Mouse (Mus musculus): ENCODE measurements at regions not wholly inside any gene's neighbourhood (a gene's known extent, or its start where the extent isn't known, plus 50 kb on each side); places are given as distances from the start of the nearest gene placed in this dataset.
"Not testable (repeated sequence)": the region's sequence is repeated elsewhere in the genome, so short reads cannot be mapped to it uniquely, and the experiment has no call there.

GRCm38 (mm10) chr3:20730481-20730880, 363.5 kb upstream of the Agtr1b start:
- ATAC-seq, result no peak
- H3K27ac ChIP-seq (ENCODE audit: low read length), result no peak overlapping the region
- H3K4me2 ChIP-seq (ENCODE audit: low read length), result no peak overlapping the region
- H3K9ac ChIP-seq (ENCODE audit: low read depth, low read length), result no peak overlapping the region
- no peak overlapping the region for H3K4me3 ChIP-seq (ENCODE audit: low read depth, low read length)
- H3K9me3 ChIP-seq (replicated peaks; ENCODE audit: control insufficient read depth, low read length, poor library complexity, severe bottlenecking), result no peaks in the 10 kb centered on the region
- H3K27me3 ChIP-seq (ENCODE audit: control insufficient read depth, insufficient read depth, low read depth, low read length), result no peaks in the 10 kb centered on the region
- no peaks in the 10 kb centered on the region for H3K4me1 ChIP-seq (ENCODE audit: control insufficient read depth, insufficient read depth, low read length)
- H3K36me3 ChIP-seq (ENCODE audit: control insufficient read depth, insufficient read depth, low read length), result no peaks in the 10 kb centered on the region

DNA sequence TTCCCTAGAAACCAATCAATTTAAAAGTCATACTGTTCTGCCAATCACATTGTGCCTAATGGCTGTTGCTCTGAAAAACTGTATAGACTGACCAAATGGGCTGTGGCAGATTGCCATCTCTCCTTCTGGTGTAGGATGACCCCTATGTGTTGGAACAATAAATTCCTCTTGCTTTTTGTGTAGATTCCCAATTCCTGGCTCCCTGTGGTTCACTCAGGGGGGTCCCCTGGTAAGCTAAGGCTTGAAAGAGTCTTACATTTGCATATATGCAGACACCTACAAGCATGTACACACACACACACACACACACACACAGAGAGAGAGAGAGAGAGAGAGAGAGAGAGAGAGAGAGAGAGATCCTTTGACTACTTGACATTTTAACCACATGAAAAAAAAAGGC, 362.8 kb upstream of the Agtr1b start:
- not testable (repeated sequence) for H3K9me3 ChIP-seq (replicated peaks; ENCODE audit: control insufficient read depth, low read length, poor library complexity, severe bottlenecking); H3K4me2 ChIP-seq (ENCODE audit: low read length); H3K27me3 ChIP-seq (ENCODE audit: control insufficient read depth, insufficient read depth, low read depth, low read length); H3K36me3 ChIP-seq (ENCODE audit: control insufficient read depth, insufficient read depth, low read length); H3K4me3 ChIP-seq (ENCODE audit: low read depth, low read length); H3K9ac ChIP-seq (ENCODE audit: low read depth, low read length); H3K4me1 ChIP-seq (ENCODE audit: control insufficient read depth, insufficient read depth, low read length); H3K27ac ChIP-seq (ENCODE audit: low read length); ATAC-seq

GRCm38 (mm10) chr3:20714671-20715070, 347.7 kb upstream of the Agtr1b start:
- no peak overlapping the region for H3K9ac ChIP-seq (ENCODE audit: low read depth, low read length)
- H3K27ac ChIP-seq (ENCODE audit: low read length), result no peak overlapping the region
- no peaks in the 10 kb centered on the region for H3K27me3 ChIP-seq (ENCODE audit: control insufficient read depth, insufficient read depth, low read depth, low read length)
- H3K9me3 ChIP-seq (replicated peaks; ENCODE audit: control insufficient read depth, low read length, poor library complexity, severe bottlenecking), result no peaks in the 10 kb centered on the region
- H3K36me3 ChIP-seq (ENCODE audit: control insufficient read depth, insufficient read depth, low read length), result no peaks in the 10 kb centered on the region
- no peak for ATAC-seq
- no peaks in the 10 kb centered on the region for H3K4me1 ChIP-seq (ENCODE audit: control insufficient read depth, insufficient read depth, low read length)
- 67% methylated on average over 1 of the region's 1 CpGs for WGBS
- H3K4me2 ChIP-seq (ENCODE audit: low read length), result no peak overlapping the region
- no peak overlapping the region for H3K4me3 ChIP-seq (ENCODE audit: low read depth, low read length)

DNA sequence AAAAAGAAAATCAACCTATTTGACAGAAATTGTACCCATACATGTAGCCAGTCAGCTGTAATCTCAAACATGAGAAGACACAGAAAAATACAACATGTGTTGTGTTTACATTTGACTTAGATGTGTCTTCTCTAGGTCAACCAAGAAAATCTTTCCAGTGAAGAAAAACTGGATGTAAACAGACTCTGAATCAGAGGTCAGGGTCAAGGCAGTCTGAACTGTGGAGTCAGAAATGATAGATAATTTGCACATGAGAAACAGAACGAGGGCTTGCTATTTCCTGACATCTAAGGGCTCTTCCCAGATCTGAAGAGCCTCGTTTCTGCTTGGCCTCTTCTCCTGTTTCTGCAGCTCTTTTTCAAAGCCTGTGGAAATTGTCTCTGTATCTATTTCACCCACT, 342.7 kb upstream of the Agtr1b start:
- Histone ChIP-seq H3K9ac (ENCODE audit: low read depth, low read length) (no peak overlapping the region), H3K4me3 (ENCODE audit: low read depth, low read length) (no peak overlapping the region), H3K9me3 (replicated peaks; ENCODE audit: control insufficient read depth, low read length, poor library complexity, severe bottlenecking) (no peaks in the 10 kb centered on the region), H3K4me2 (ENCODE audit: low read length) (no peak overlapping the region), H3K27ac (ENCODE audit: low read length) (no peak overlapping the region), H3K4me1 (ENCODE audit: control insufficient read depth, insufficient read depth, low read length) (no peaks in the 10 kb centered on the region), H3K27me3 (ENCODE audit: control insufficient read depth, insufficient read depth, low read depth, low read length) (no peaks in the 10 kb centered on the region), H3K36me3 (ENCODE audit: control insufficient read depth, insufficient read depth, low read length) (no peaks in the 10 kb centered on the region)
- no peak for ATAC-seq
- WGBS, result 69% methylated on average over 2 of the region's 2 CpGs

DNA sequence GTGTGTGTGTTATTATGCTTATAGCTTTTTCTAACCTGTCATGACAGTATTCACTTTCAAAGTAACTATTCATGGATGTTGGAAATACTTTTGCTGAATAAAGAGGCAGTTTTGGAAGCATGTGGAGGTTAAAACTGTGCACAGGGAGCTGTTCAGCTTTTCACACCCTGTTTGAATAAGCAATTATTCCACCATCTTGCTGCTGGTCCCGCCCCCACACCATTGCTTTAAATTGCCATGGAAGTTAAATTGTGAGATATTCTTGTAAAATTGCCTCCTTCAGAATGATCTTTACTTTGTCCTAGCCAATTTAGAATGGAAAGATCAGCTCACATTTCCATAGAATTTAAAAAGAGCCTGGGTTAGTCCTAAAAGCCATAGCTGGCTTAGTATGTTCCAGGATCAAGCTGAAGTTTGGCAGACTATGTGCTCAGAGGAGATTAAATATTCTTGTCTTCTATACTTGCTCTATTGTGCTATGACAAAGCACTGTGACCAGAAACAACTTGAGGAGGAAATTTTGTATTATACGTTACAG, 328.4 kb upstream of the Agtr1b start:
- no peak overlapping the region for H3K4me3 ChIP-seq (ENCODE audit: low read depth, low read length)

GRCm38 (mm10) chr3:20680944-20681494, 314.0 kb upstream of the Agtr1b start:
- H3K36me3 ChIP-seq (ENCODE audit: control insufficient read depth, insufficient read depth, low read length), result no peaks in the 10 kb centered on the region
- H3K27me3 ChIP-seq (ENCODE audit: control insufficient read depth, insufficient read depth, low read depth, low read length), result no peaks in the 10 kb centered on the region
- H3K4me3 ChIP-seq (ENCODE audit: low read depth, low read length), result no peak overlapping the region
- no peak overlapping the region for H3K27ac ChIP-seq (ENCODE audit: low read length)
- no peak overlapping the region for H3K4me2 ChIP-seq (ENCODE audit: low read length)
- 83% methylated on average over 6 of the region's 6 CpGs for WGBS
- no peak for ATAC-seq
- no peaks in the 10 kb centered on the region for H3K9me3 ChIP-seq (replicated peaks; ENCODE audit: control insufficient read depth, low read length, poor library complexity, severe bottlenecking)
- no peak overlapping the region for H3K9ac ChIP-seq (ENCODE audit: low read depth, low read length)
- H3K4me1 ChIP-seq (ENCODE audit: control insufficient read depth, insufficient read depth, low read length), result no peaks in the 10 kb centered on the region

More for the DNA sequence above, 328.4 kb upstream of the Agtr1b start:
- H3K27ac ChIP-seq (ENCODE audit: low read length), result no peak overlapping the region
- no peaks in the 10 kb centered on the region for H3K9me3 ChIP-seq (replicated peaks; ENCODE audit: control insufficient read depth, low read length, poor library complexity, severe bottlenecking)
- ATAC-seq, result no peak
- no peaks in the 10 kb centered on the region for H3K4me1 ChIP-seq (ENCODE audit: control insufficient read depth, insufficient read depth, low read length)
- no peak overlapping the region for H3K9ac ChIP-seq (ENCODE audit: low read depth, low read length)
- 81% methylated on average over 2 of the region's 2 CpGs for WGBS
- no peaks in the 10 kb centered on the region for H3K36me3 ChIP-seq (ENCODE audit: control insufficient read depth, insufficient read depth, low read length)
- no peaks in the 10 kb centered on the region for H3K27me3 ChIP-seq (ENCODE audit: control insufficient read depth, insufficient read depth, low read depth, low read length)
- H3K4me2 ChIP-seq (ENCODE audit: low read length), result no peak overlapping the region

DNA sequence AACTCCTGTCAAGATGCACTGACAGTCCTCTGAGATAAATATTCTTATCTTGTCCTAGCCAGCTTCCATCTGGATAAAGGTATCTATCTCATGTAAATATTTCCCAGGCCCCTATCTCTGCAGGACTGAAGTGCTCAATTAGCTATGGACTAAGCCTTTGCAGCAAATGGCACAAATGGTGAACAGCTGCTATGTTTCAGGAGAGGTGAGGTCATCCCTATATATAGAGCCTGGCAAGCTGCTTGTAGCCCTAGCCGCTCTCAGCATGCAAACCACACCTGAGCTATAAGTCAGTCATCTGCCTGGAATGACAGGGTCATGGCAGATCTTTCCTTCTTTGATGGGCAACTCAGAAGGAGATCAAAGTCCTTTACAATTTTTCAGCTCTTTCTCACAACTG, 294.9 kb upstream of the Agtr1b start:
- no peaks in the 10 kb centered on the region for H3K27me3 ChIP-seq (ENCODE audit: control insufficient read depth, insufficient read depth, low read depth, low read length)
- H3K9me3 ChIP-seq (replicated peaks; ENCODE audit: control insufficient read depth, low read length, poor library complexity, severe bottlenecking), result no peaks in the 10 kb centered on the region
- H3K27ac ChIP-seq (ENCODE audit: low read length), result no peak overlapping the region
- 46% methylated on average over 1 of the region's 1 CpGs for WGBS
- H3K4me1 ChIP-seq (ENCODE audit: control insufficient read depth, insufficient read depth, low read length), result peaks cover 6% of the 10 kb centered on the region; the same call in 1 of the 2 replicates
- no peak overlapping the region for H3K9ac ChIP-seq (ENCODE audit: low read depth, low read length)
- H3K4me3 ChIP-seq (ENCODE audit: low read depth, low read length), result no peak overlapping the region
- H3K4me2 ChIP-seq (ENCODE audit: low read length), result no peak overlapping the region
- peak; percentile 71; the same call in 1 of the 2 replicates for ATAC-seq
- H3K36me3 ChIP-seq (ENCODE audit: control insufficient read depth, insufficient read depth, low read length), result no peaks in the 10 kb centered on the region

- no peak overlapping the region for H3K4me2 ChIP-seq (ENCODE audit: low read length)
- no peaks in the 10 kb centered on the region for H3K9me3 ChIP-seq (replicated peaks; ENCODE audit: control insufficient read depth, low read length, poor library complexity, severe bottlenecking)
- H3K36me3 ChIP-seq (ENCODE audit: control insufficient read depth, insufficient read depth, low read length), result no peaks in the 10 kb centered on the region
- 0 out of 2 replicates have a peak, but pooled peaks have one; percentile 32 for ATAC-seq
- WGBS, result 0% methylated on average over 1 of the region's 1 CpGs
- no peak overlapping the region for H3K4me3 ChIP-seq (ENCODE audit: low read depth, low read length)
- no peaks in the 10 kb centered on the region for H3K27me3 ChIP-seq (ENCODE audit: control insufficient read depth, insufficient read depth, low read depth, low read length)
- no peak overlapping the region for H3K9ac ChIP-seq (ENCODE audit: low read depth, low read length)
- no peak overlapping the region for H3K27ac ChIP-seq (ENCODE audit: low read length)
- peaks cover 7% of the 10 kb centered on the region for H3K4me1 ChIP-seq (ENCODE audit: control insufficient read depth, insufficient read depth, low read length)
Observed at GRCm38 (mm10) chr3:20655345-20655744, 288.4 kb upstream of the Agtr1b start.

Data from midbrain, embryonic 16.5 days (tissue).